Mouse (Mus musculus) hindbrain, embryonic 14.5 days (tissue): ENCODE data around the gene Vps35l. TPM values are rescaled to one million over a fixed set of nuclear protein-coding genes. Genes with fewer than 3 reads are reported as not detected.

Experiments
- polyA plus RNA-seq: library from polyadenylated mRNA; unstranded; fragments of >200 nt; fragmentation: Nextera tagmentation; extraction: Ambion mirVana; gene quantifications from 2 replicates; pipeline ENCODE4 v1.2.1, GENCODE M21; 2014

The Vps35l gene
- polyA plus RNA-seq, 1 experiment from 2014 or later, result 93.9 TPM

Other genes with a start within 250 kb of the Vps35l start
- 0.56 and 0.84 TPM in 2 replicates for gene Itpripl2, start 248.3 kb upstream of the Vps35l start, polyA plus RNA-seq
- 102 and 113 TPM in 2 replicates for gene Coq7, start 206.9 kb upstream of the Vps35l start, polyA plus RNA-seq
- gene Tmc7, start 155.5 kb upstream of the Vps35l start, polyA plus RNA-seq, result 7.5 and 8.6 TPM in 2 replicates
- 0.20 and 0.47 TPM in 2 replicates for gene Tmc5, start 142.9 kb upstream of the Vps35l start, polyA plus RNA-seq
- gene Gde1, start 34.4 kb upstream of the Vps35l start, polyA plus RNA-seq, result 228 and 243 TPM in 2 replicates
- 18.5 and 18.7 TPM in 2 replicates for gene Ccp110, start 27.7 kb upstream of the Vps35l start, polyA plus RNA-seq
- gene Iqck, start 115.5 kb downstream of the Vps35l start, polyA plus RNA-seq, result 4.4 and 4.5 TPM in 2 replicates
- gene Knop1, start 116.0 kb downstream of the Vps35l start, polyA plus RNA-seq, result 55.0 and 64.8 TPM in 2 replicates